ENCODE assay signal across 9 mouse cellular contexts in genomic region chr8:84193566-84193965, GRCm38 (mm10). TPM values are rescaled to one million over a fixed set of nuclear protein-coding genes. Genes with fewer than 3 reads are reported as not detected.
DNase-seq lines count a peak whose midpoint lies in the region; ATAC-seq and TF ChIP-seq lines count a peak whose summit lies in the region.
"Had no signal": no experiment of that assay in that cellular context is flagged by ENCODE, and none has a peak within 500 bp of the region (broad histone marks: within the 10 kb centered on the region; RNA-seq: fewer than 3 reads in every experiment).

No protein-coding gene starts in this region.

- H3K9me3 ChIP-seq in hindbrain, postnatal 0 days (ENCODE audit: low read length) = no peaks in the 10 kb centered on the region
- no peaks in the 10 kb centered on the region for H3K9me3 ChIP-seq in hindbrain, embryonic 16.5 days (ENCODE audit: control insufficient read depth, low read length)
- no peaks in the 10 kb centered on the region for H3K9me3 ChIP-seq in embryonic facial prominence, embryonic 15.5 days (replicated peaks)

- H3K9ac ChIP-seq in hindbrain, postnatal 0 days (replicated peaks; ENCODE audit: low read length) = no peak overlapping the region
- H3K9ac ChIP-seq in hindbrain, embryonic 16.5 days (ENCODE audit: low read depth, low read length) = no peak overlapping the region
- no peak overlapping the region for H3K9ac ChIP-seq in embryonic facial prominence, embryonic 15.5 days

- H3K27ac ChIP-seq in hindbrain, postnatal 0 days = no peak overlapping the region
- H3K27ac ChIP-seq in hindbrain, embryonic 16.5 days (ENCODE audit: low read depth, low read length) = no peak overlapping the region
- peak overlapping the region; percentile 28; the same call in 1 of the 2 replicates for H3K27ac ChIP-seq in embryonic facial prominence, embryonic 15.5 days (replicated peaks)

- WGBS in hindbrain, postnatal 0 days = 79% methylated on average over 5 of the region's 5 CpGs
- 91% methylated on average over 5 of the region's 5 CpGs for WGBS in hindbrain, embryonic 16.5 days
- 78% methylated on average over 5 of the region's 5 CpGs for whole genome bisulfite sequencing in embryonic facial prominence, embryonic 15.5 days

- peak; percentile 31 for DNase-seq in hindbrain, postnatal 0 days (ENCODE audit: low spot score)
- peak; percentile 48 for DNase-seq in thymus, postnatal 0 days (ENCODE audit: low spot score)
- no peak for DNase-seq in thymus, adult 18-20 months
- DNase-seq in layer of hippocampus, postnatal 14 days (ENCODE audit: low spot score in 2 of 2) = no peak
- no peak for DNase-seq in urinary bladder, adult 2 months (ENCODE audit: low spot score)
- no peak for DNase-seq in frontal cortex, adult 2 months (ENCODE audit: extremely low spot score in 1 of 2, low spot score in 1 of 2)
- DNase-seq: kidney, postnatal 25 days had no signal

- H3K4me2 ChIP-seq in hindbrain, postnatal 0 days (ENCODE audit: low read depth, low read length) = no peak overlapping the region
- H3K4me2 ChIP-seq in hindbrain, embryonic 16.5 days (ENCODE audit: low read length) = no peak overlapping the region
- H3K4me2 ChIP-seq in embryonic facial prominence, embryonic 15.5 days (replicated peaks) = no peak overlapping the region

- no peaks in the 10 kb centered on the region for H3K27me3 ChIP-seq in hindbrain, postnatal 0 days (ENCODE audit: insufficient read depth, low read length)
- H3K27me3 ChIP-seq in hindbrain, embryonic 16.5 days (replicated peaks; ENCODE audit: control insufficient read depth, insufficient read depth, low read length) = no peaks in the 10 kb centered on the region
- H3K27me3 ChIP-seq in embryonic facial prominence, embryonic 15.5 days = no peaks in the 10 kb centered on the region

- peaks cover 10% of the 10 kb centered on the region for H3K4me1 ChIP-seq in hindbrain, postnatal 0 days (ENCODE audit: insufficient read depth, low read length)
- H3K4me1 ChIP-seq in hindbrain, embryonic 16.5 days (ENCODE audit: control insufficient read depth, insufficient read depth, low read depth, low read length) = peaks cover 9% of the 10 kb centered on the region
- peaks cover 39% of the 10 kb centered on the region for H3K4me1 ChIP-seq in embryonic facial prominence, embryonic 15.5 days

- H3K36me3 ChIP-seq in hindbrain, postnatal 0 days (ENCODE audit: insufficient read depth, low read length) = no peaks in the 10 kb centered on the region
- H3K36me3 ChIP-seq in hindbrain, embryonic 16.5 days (ENCODE audit: control insufficient read depth, insufficient read depth, low read length) = no peaks in the 10 kb centered on the region
- H3K36me3 ChIP-seq in embryonic facial prominence, embryonic 15.5 days = no peaks in the 10 kb centered on the region

- TF ChIP-seq CTCF in hindbrain, postnatal 0 days (IDR thresholded peaks at IDR 0.05; ENCODE audit: low read depth) = peak; percentile 60

- no peak overlapping the region for H3K4me3 ChIP-seq in hindbrain, postnatal 0 days (ENCODE audit: low read length)
- no peak overlapping the region for H3K4me3 ChIP-seq in hindbrain, embryonic 16.5 days (ENCODE audit: low read length)
- H3K4me3 ChIP-seq in embryonic facial prominence, embryonic 15.5 days (replicated peaks) = no peak overlapping the region

- no peak for ATAC-seq in hindbrain, postnatal 0 days
- no peak for ATAC-seq in hindbrain, embryonic 16.5 days
- no peak for ATAC-seq in embryonic facial prominence, embryonic 15.5 days (ENCODE audit: insufficient number of reproducible peaks, low FRiP score, low TSS enrichment, low read depth)

RNA-seq across cellular contexts. Expression of gene Nanos3, which starts 8.5 kb away (rescaled TPM):
- total RNA-seq in hindbrain, postnatal 0 days (2014; rRNA removed) = 2.3 and 3.2 TPM in 2 replicates
- 11.5 and 15.5 TPM in 2 replicates for polyA plus RNA-seq in hindbrain, postnatal 0 days (2015; fragmentation: Nextera tagmentation; extraction: Ambion mirVana)
- polyA plus RNA-seq in hindbrain, embryonic 16.5 days (2015; fragmentation: Nextera tagmentation; extraction: Ambion mirVana) = 6.2 and 6.8 TPM in 2 replicates
- 5.3 and 6.2 TPM in 2 replicates for polyA plus RNA-seq in thymus, postnatal 0 days (2015; fragmentation: Nextera tagmentation; extraction: Ambion mirVana)
- 3.5 and 4.0 TPM in 2 replicates for polyA plus RNA-seq in embryonic facial prominence, embryonic 15.5 days (2015; fragmentation: Nextera tagmentation; extraction: Ambion mirVana)
- 1 to 10 TPM; 3.8 to 4.4 TPM for total RNA-seq in layer of hippocampus, postnatal 14 days (2021)
- polyA plus RNA-seq in urinary bladder, adult 2 months (2012; rRNA removed) = 0.13 TPM in 1 of 2 replicates, not detected in the other
- 2.1 and 2.6 TPM in 2 replicates for polyA plus RNA-seq in frontal cortex, adult 2 months (2012; rRNA removed)

RNA-seq across cellular contexts. Expression of gene Zswim4, which starts 43.3 kb away (rescaled TPM):
- 44.1 and 50.6 TPM in 2 replicates for total RNA-seq in hindbrain, postnatal 0 days (2014; rRNA removed)
- polyA plus RNA-seq in hindbrain, postnatal 0 days (2015; fragmentation: Nextera tagmentation; extraction: Ambion mirVana) = 11.0 and 11.3 TPM in 2 replicates
- polyA plus RNA-seq in hindbrain, embryonic 16.5 days (2015; fragmentation: Nextera tagmentation; extraction: Ambion mirVana) = 16.2 and 22.2 TPM in 2 replicates
- polyA plus RNA-seq in thymus, postnatal 0 days (2015; fragmentation: Nextera tagmentation; extraction: Ambion mirVana) = 12.7 and 13.2 TPM in 2 replicates
- polyA plus RNA-seq in embryonic facial prominence, embryonic 15.5 days (2015; fragmentation: Nextera tagmentation; extraction: Ambion mirVana) = 15.8 and 17.7 TPM in 2 replicates
- total RNA-seq in layer of hippocampus, postnatal 14 days (2021) = 10 to 100 TPM; 17.2 to 18.8 TPM
- 8.6 and 9.2 TPM in 2 replicates for polyA plus RNA-seq in urinary bladder, adult 2 months (2012; rRNA removed)
- polyA plus RNA-seq in frontal cortex, adult 2 months (2012; rRNA removed) = 13.7 TPM in 2 replicates

RNA-seq across cellular contexts. Expression of gene 4930432K21Rik, which starts 45.7 kb away (rescaled TPM):
- 3.3 and 5.9 TPM in 2 replicates for total RNA-seq in hindbrain, postnatal 0 days (2014; rRNA removed)
- 2.7 and 3.0 TPM in 2 replicates for polyA plus RNA-seq in hindbrain, postnatal 0 days (2015; fragmentation: Nextera tagmentation; extraction: Ambion mirVana)
- 2.7 and 2.9 TPM in 2 replicates for polyA plus RNA-seq in hindbrain, embryonic 16.5 days (2015; fragmentation: Nextera tagmentation; extraction: Ambion mirVana)
- polyA plus RNA-seq in thymus, postnatal 0 days (2015; fragmentation: Nextera tagmentation; extraction: Ambion mirVana) = 1.3 and 1.4 TPM in 2 replicates
- 1.9 and 2.3 TPM in 2 replicates for polyA plus RNA-seq in embryonic facial prominence, embryonic 15.5 days (2015; fragmentation: Nextera tagmentation; extraction: Ambion mirVana)
- 1 to 10 TPM; 1.1 TPM for total RNA-seq in layer of hippocampus, postnatal 14 days (2021)
- 0.62 and 0.74 TPM in 2 replicates for polyA plus RNA-seq in urinary bladder, adult 2 months (2012; rRNA removed)
- 2.6 and 2.9 TPM in 2 replicates for polyA plus RNA-seq in frontal cortex, adult 2 months (2012; rRNA removed)

RNA-seq across cellular contexts. Expression of gene Cc2d1a, which starts 45.8 kb away (rescaled TPM):
- total RNA-seq in hindbrain, postnatal 0 days (2014; rRNA removed) = 66.2 and 75.1 TPM in 2 replicates
- 47.1 and 49.6 TPM in 2 replicates for polyA plus RNA-seq in hindbrain, postnatal 0 days (2015; fragmentation: Nextera tagmentation; extraction: Ambion mirVana)
- polyA plus RNA-seq in hindbrain, embryonic 16.5 days (2015; fragmentation: Nextera tagmentation; extraction: Ambion mirVana) = 53.3 and 54.5 TPM in 2 replicates
- polyA plus RNA-seq in thymus, postnatal 0 days (2015; fragmentation: Nextera tagmentation; extraction: Ambion mirVana) = 18.9 and 20.1 TPM in 2 replicates
- 31.8 and 32.8 TPM in 2 replicates for polyA plus RNA-seq in embryonic facial prominence, embryonic 15.5 days (2015; fragmentation: Nextera tagmentation; extraction: Ambion mirVana)
- total RNA-seq in layer of hippocampus, postnatal 14 days (2021) = 10 to 100 TPM; 46.9 to 53.9 TPM
- polyA plus RNA-seq in urinary bladder, adult 2 months (2012; rRNA removed) = 18.5 and 22.3 TPM in 2 replicates
- polyA plus RNA-seq in frontal cortex, adult 2 months (2012; rRNA removed) = 38.4 and 40.2 TPM in 2 replicates

RNA-seq across cellular contexts. Expression of gene D8Ertd738e, which starts 56.0 kb away (rescaled TPM):
- 69.4 and 79.5 TPM in 2 replicates for total RNA-seq in hindbrain, postnatal 0 days (2014; rRNA removed)
- polyA plus RNA-seq in hindbrain, postnatal 0 days (2015; fragmentation: Nextera tagmentation; extraction: Ambion mirVana) = 318 and 325 TPM in 2 replicates
- 249 and 266 TPM in 2 replicates for polyA plus RNA-seq in hindbrain, embryonic 16.5 days (2015; fragmentation: Nextera tagmentation; extraction: Ambion mirVana)
- 403 and 424 TPM in 2 replicates for polyA plus RNA-seq in thymus, postnatal 0 days (2015; fragmentation: Nextera tagmentation; extraction: Ambion mirVana)
- polyA plus RNA-seq in embryonic facial prominence, embryonic 15.5 days (2015; fragmentation: Nextera tagmentation; extraction: Ambion mirVana) = 314 and 349 TPM in 2 replicates
- 100 to 1,000 TPM; 147 to 156 TPM for total RNA-seq in layer of hippocampus, postnatal 14 days (2021)
- polyA plus RNA-seq in urinary bladder, adult 2 months (2012; rRNA removed) = 183 and 196 TPM in 2 replicates
- 216 and 261 TPM in 2 replicates for polyA plus RNA-seq in frontal cortex, adult 2 months (2012; rRNA removed)

Comparison
In these comparisons a context has a peak if more than half of its experiments do, and no peak if none do; other contexts are left out.
1. DNase-seq: peak in hindbrain, postnatal 0 days (single experiment) and thymus, postnatal 0 days (single experiment); none in thymus, adult 18-20 months (0 of 2), layer of hippocampus, postnatal 14 days (0 of 2), urinary bladder, adult 2 months (single experiment) and frontal cortex, adult 2 months (0 of 2).